Mouse (Mus musculus) stomach, embryonic 15.5 days (tissue): ENCODE measurements around the gene Cog3. TPM values are rescaled to one million over a fixed set of nuclear protein-coding genes. Genes with fewer than 3 reads are reported as not detected.

ENCODE experiments used
- ATAC-seq: fragments of 200-750 bp; cut with Nextera tagmentation; 2 replicates; pipeline ENCODE4 v1.8.0; 2017; ENCODE audit warnings: low read depth, moderate number of reproducible peaks, moderate TSS enrichment; ENCODE audit not compliant: insufficient read depth, low FRiP score
- H3K27ac ChIP-seq: fragments of 300-500 bp; sonication (generic); 2 replicates; pipeline ENCODE4 v1.5.1; 2015; ENCODE audit warnings: mild to moderate bottlenecking, inconsistent platforms
- H3K27me3 ChIP-seq: fragments of 300-500 bp; sonication (generic); replicated peaks from 2 replicates; pipeline ENCODE4 v1.6.1; 2015; ENCODE audit warnings: inconsistent platforms
- H3K36me3 ChIP-seq: fragments of 300-500 bp; sonication (generic); 2 replicates; pipeline ENCODE4 v1.6.1; 2015; ENCODE audit warnings: inconsistent platforms
- H3K4me1 ChIP-seq: fragments of 300-500 bp; sonication (generic); 2 replicates; pipeline ENCODE4 v1.6.1; 2015; ENCODE audit warnings: inconsistent platforms
- H3K4me2 ChIP-seq: fragments of 300-500 bp; sonication (generic); 2 replicates; pipeline ENCODE4 v1.6.1; 2015; ENCODE audit warnings: mild to moderate bottlenecking, inconsistent platforms
- H3K4me3 ChIP-seq: fragments of 300-500 bp; sonication (generic); replicated peaks from 2 replicates; pipeline ENCODE4 v1.5.1; 2015; ENCODE audit warnings: inconsistent platforms
- H3K9ac ChIP-seq: fragments of 300-500 bp; sonication (generic); 2 replicates; pipeline ENCODE4 v1.6.1; 2015; ENCODE audit warnings: inconsistent platforms
- H3K9me3 ChIP-seq: fragments of 300-500 bp; sonication (generic); 2 replicates; pipeline ENCODE4 v1.6.1; 2016; ENCODE audit warnings: inconsistent platforms
- WGBS: fragments of 180-500 bp; shearing (Covaris S2); methylation state at CpG from one replicate; pipeline ENCODE4 v1.1.7; 2015; 5-methylcytosine and 5-hydroxymethylcytosine counted together
- polyA plus RNA-seq: library from polyadenylated mRNA; unstranded; fragments of >200 nt; fragmentation: Nextera tagmentation; extraction: Ambion mirVana; gene quantifications from 2 replicates; pipeline ENCODE4 v1.2.1, GENCODE M21; 2015

Gene Cog3
- polyA plus RNA-seq, 1 experiment from 2014 or later = 19.9 TPM

GRCm38 (mm10) chr14:75756971-75757370, 2.7 kb upstream of the Cog3 start:
- ATAC-seq = no peak
- Histone ChIP-seq H3K9me3 (no peaks in the 10 kb centered on the region), H3K4me2 (no peak overlapping the region), H3K27ac (no peak overlapping the region), H3K4me1 (peaks cover 12% of the 10 kb centered on the region), H3K36me3 (no peaks in the 10 kb centered on the region), H3K27me3 (no peaks in the 10 kb centered on the region), H3K9ac (no peak overlapping the region), H3K4me3 (no peak overlapping the region)
- WGBS = 80% methylated on average over 6 of the region's 6 CpGs

- peaks cover 12% of the 10 kb centered on the region for H3K4me1 ChIP-seq
- peak overlapping the region; percentile 74 for H3K4me2 ChIP-seq
- WGBS = 50% methylated on average over 8 of the region's 8 CpGs
- peak overlapping the region; percentile 97 for H3K4me3 ChIP-seq
- no peaks in the 10 kb centered on the region for H3K27me3 ChIP-seq
- no peaks in the 10 kb centered on the region for H3K36me3 ChIP-seq
- ATAC-seq = no peak
- peak overlapping the region; percentile 77; the same call in 1 of the 2 replicates for H3K9ac ChIP-seq
- no peaks in the 10 kb centered on the region for H3K9me3 ChIP-seq
- H3K27ac ChIP-seq = no peak overlapping the region; the same call in 1 of the 2 replicates
Observed at GRCm38 (mm10) chr14:75753206-75753605, 1.1 kb downstream of the Cog3 start.

- 83% methylated on average over 4 of the region's 4 CpGs for WGBS
Observed at GRCm38 (mm10) chr14:75751040-75751439, 3.3 kb downstream of the Cog3 start.

GRCm38 (mm10) chr14:75749123-75749522, 5.2 kb downstream of the Cog3 start:
- Histone ChIP-seq H3K36me3 (peaks cover 15% of the 10 kb centered on the region), H3K27ac (no peak overlapping the region), H3K9ac (no peak overlapping the region), H3K4me2 (no peak overlapping the region), H3K9me3 (no peaks in the 10 kb centered on the region), H3K4me1 (peaks cover 12% of the 10 kb centered on the region), H3K27me3 (no peaks in the 10 kb centered on the region), H3K4me3 (no peak overlapping the region)
- ATAC-seq = no peak
- WGBS = 88% methylated on average over 4 of the region's 4 CpGs

More at GRCm38 (mm10) chr14:75751040-75751439, 3.3 kb downstream of the Cog3 start:
- H3K9me3 ChIP-seq = no peaks in the 10 kb centered on the region
- peaks cover 6% of the 10 kb centered on the region; the same call in 1 of the 2 replicates for H3K36me3 ChIP-seq
- no peak overlapping the region for H3K9ac ChIP-seq
- no peak overlapping the region for H3K4me3 ChIP-seq
- ATAC-seq = no peak
- H3K4me2 ChIP-seq = no peak overlapping the region
- no peaks in the 10 kb centered on the region for H3K27me3 ChIP-seq
- H3K4me1 ChIP-seq = peaks cover 12% of the 10 kb centered on the region
- H3K27ac ChIP-seq = no peak overlapping the region

GRCm38 (mm10) chr14:75747960-75748359, 6.4 kb downstream of the Cog3 start:
- WGBS = 90% methylated on average over 2 of the region's 2 CpGs
- no peak overlapping the region for H3K27ac ChIP-seq
- no peak overlapping the region for H3K9ac ChIP-seq
- no peaks in the 10 kb centered on the region for H3K27me3 ChIP-seq
- H3K36me3 ChIP-seq = peaks cover 15% of the 10 kb centered on the region
- H3K4me3 ChIP-seq = no peak overlapping the region
- no peak for ATAC-seq
- H3K9me3 ChIP-seq = no peaks in the 10 kb centered on the region
- peaks cover 8% of the 10 kb centered on the region for H3K4me1 ChIP-seq
- no peak overlapping the region for H3K4me2 ChIP-seq

GRCm38 (mm10) chr14:75741904-75742303, 12.4 kb downstream of the Cog3 start:
- Histone ChIP-seq H3K27me3 (no peaks in the 10 kb centered on the region), H3K9me3 (no peaks in the 10 kb centered on the region), H3K9ac (no peak overlapping the region), H3K36me3 (peaks cover 28% of the 10 kb centered on the region), H3K4me3 (no peak overlapping the region), H3K4me2 (no peak overlapping the region), H3K27ac (no peak overlapping the region), H3K4me1 (no peaks in the 10 kb centered on the region)
- WGBS = 69% methylated on average over 3 of the region's 3 CpGs
- no peak for ATAC-seq

GRCm38 (mm10) chr14:75735597-75735996, 18.7 kb downstream of the Cog3 start:
- Histone ChIP-seq H3K4me3 (no peak overlapping the region), H3K9ac (no peak overlapping the region), H3K4me1 (no peaks in the 10 kb centered on the region), H3K27ac (no peak overlapping the region), H3K9me3 (no peaks in the 10 kb centered on the region), H3K36me3 (peaks cover 27% of the 10 kb centered on the region), H3K4me2 (no peak overlapping the region), H3K27me3 (no peaks in the 10 kb centered on the region)
- WGBS = 81% methylated on average over 3 of the region's 3 CpGs
- ATAC-seq = no peak

- Histone ChIP-seq H3K4me2 (no peak overlapping the region), H3K9me3 (no peaks in the 10 kb centered on the region), H3K4me3 (no peak overlapping the region), H3K4me1 (no peaks in the 10 kb centered on the region), H3K27me3 (no peaks in the 10 kb centered on the region), H3K9ac (no peak overlapping the region), H3K36me3 (peaks cover 36% of the 10 kb centered on the region), H3K27ac (no peak overlapping the region)
- no peak for ATAC-seq
- WGBS = 90% methylated on average over 7 of the region's 7 CpGs
Observed at GRCm38 (mm10) chr14:75732631-75733030, 21.7 kb downstream of the Cog3 start.

- ATAC-seq = no peak
- H3K4me2 ChIP-seq = no peak overlapping the region
- no peaks in the 10 kb centered on the region for H3K9me3 ChIP-seq
- H3K27me3 ChIP-seq = no peaks in the 10 kb centered on the region
- H3K4me1 ChIP-seq = no peaks in the 10 kb centered on the region
- H3K9ac ChIP-seq = no peak overlapping the region
- no peak overlapping the region for H3K27ac ChIP-seq
- peaks cover 36% of the 10 kb centered on the region for H3K36me3 ChIP-seq
- WGBS = 83% methylated on average over 2 of the region's 2 CpGs
- no peak overlapping the region for H3K4me3 ChIP-seq
Observed at GRCm38 (mm10) chr14:75731361-75731760, 23.0 kb downstream of the Cog3 start.

- no peak overlapping the region for H3K27ac ChIP-seq
- H3K4me3 ChIP-seq = no peak overlapping the region
- no peak overlapping the region for H3K9ac ChIP-seq
- peaks cover 39% of the 10 kb centered on the region for H3K36me3 ChIP-seq
- no peaks in the 10 kb centered on the region for H3K9me3 ChIP-seq
- no peaks in the 10 kb centered on the region for H3K27me3 ChIP-seq
- no peak for ATAC-seq
- no peak overlapping the region for H3K4me2 ChIP-seq
- WGBS = 90% methylated on average over 5 of the region's 5 CpGs
- no peaks in the 10 kb centered on the region for H3K4me1 ChIP-seq
Observed at GRCm38 (mm10) chr14:75728111-75728510, 26.2 kb downstream of the Cog3 start.

- no peaks in the 10 kb centered on the region for H3K4me1 ChIP-seq
- H3K9ac ChIP-seq = no peak overlapping the region
- ATAC-seq = no peak
- H3K36me3 ChIP-seq = peaks cover 35% of the 10 kb centered on the region
- H3K4me3 ChIP-seq = no peak overlapping the region
- WGBS = 72% methylated on average over 4 of the region's 4 CpGs
- H3K4me2 ChIP-seq = no peak overlapping the region
- no peaks in the 10 kb centered on the region for H3K9me3 ChIP-seq
- H3K27ac ChIP-seq = no peak overlapping the region
- no peaks in the 10 kb centered on the region for H3K27me3 ChIP-seq
Observed at GRCm38 (mm10) chr14:75727046-75727445, 27.3 kb downstream of the Cog3 start.

GRCm38 (mm10) chr14:75722816-75723215, 31.5 kb downstream of the Cog3 start:
- 98% methylated on average over 2 of the region's 2 CpGs for WGBS
- Histone ChIP-seq H3K4me1 (no peaks in the 10 kb centered on the region), H3K4me3 (no peak overlapping the region), H3K4me2 (no peak overlapping the region), H3K9me3 (no peaks in the 10 kb centered on the region), H3K27me3 (no peaks in the 10 kb centered on the region), H3K36me3 (peaks cover 44% of the 10 kb centered on the region), H3K9ac (no peak overlapping the region), H3K27ac (no peak overlapping the region)
- ATAC-seq = no peak

GRCm38 (mm10) chr14:75721977-75722563, 32.2 kb downstream of the Cog3 start:
- H3K27me3 ChIP-seq = no peaks in the 10 kb centered on the region
- no peak overlapping the region for H3K4me3 ChIP-seq
- no peaks in the 10 kb centered on the region for H3K9me3 ChIP-seq
- no peak for ATAC-seq
- no peaks in the 10 kb centered on the region for H3K4me1 ChIP-seq
- no peak overlapping the region for H3K27ac ChIP-seq
- no peak overlapping the region for H3K9ac ChIP-seq
- H3K36me3 ChIP-seq = peaks cover 38% of the 10 kb centered on the region
- no peak overlapping the region for H3K4me2 ChIP-seq
- WGBS = 58% methylated on average over 12 of the region's 12 CpGs
